In the genomic region with DNA sequence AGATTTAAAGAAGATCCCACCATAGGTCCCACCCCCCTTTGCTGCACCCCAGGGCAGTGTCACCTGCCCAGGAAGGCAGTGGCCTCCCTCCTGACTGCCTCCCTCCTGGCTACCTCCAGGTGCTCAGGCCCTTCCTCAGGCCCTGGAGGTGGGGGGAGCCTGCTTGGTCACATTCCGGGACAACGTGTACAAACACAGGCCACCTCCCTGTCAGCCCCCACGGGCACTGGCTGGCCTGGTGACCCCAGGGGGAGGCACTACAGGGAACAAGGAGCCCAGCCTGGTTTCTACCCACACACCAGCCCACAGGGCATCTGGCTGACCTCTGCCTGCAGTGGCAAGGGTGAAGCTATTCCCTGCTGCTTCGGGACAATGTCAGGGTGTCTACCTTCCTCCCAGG, we compare ENCODE assay signal across 31 mouse cellular contexts. TPM values are rescaled to one million over a fixed set of nuclear protein-coding genes. Genes with fewer than 3 reads are reported as not detected.
DNase-seq lines count a peak whose midpoint lies in the region; ATAC-seq lines count a peak whose summit lies in the region.
"Had no signal": no experiment of that assay in that cellular context is flagged by ENCODE, and none has a peak within 500 bp of the region (broad histone marks: within the 10 kb centered on the region; RNA-seq: fewer than 3 reads in every experiment).

No protein-coding gene starts in this region.

- 0 out of 2 replicates have a peak, but pooled peaks cover 4% of the 10 kb centered on the region for H3K4me1 ChIP-seq in kidney, embryonic 14.5 days (ENCODE audit: control insufficient read depth, insufficient read depth, low read length)
- H3K4me1 ChIP-seq in lung, embryonic 15.5 days = peaks cover 13% of the 10 kb centered on the region
- H3K4me1 ChIP-seq in embryonic facial prominence, embryonic 10.5 days = peaks cover 21% of the 10 kb centered on the region
- peaks cover 23% of the 10 kb centered on the region for H3K4me1 ChIP-seq in hindbrain, embryonic 10.5 days (replicated peaks)

- no peaks in the 10 kb centered on the region for H3K9me3 ChIP-seq in kidney, embryonic 14.5 days (ENCODE audit: control insufficient read depth, low read length)
- no peaks in the 10 kb centered on the region for H3K9me3 ChIP-seq in lung, embryonic 15.5 days
- H3K9me3 ChIP-seq in embryonic facial prominence, embryonic 10.5 days = no peaks in the 10 kb centered on the region
- no peaks in the 10 kb centered on the region for H3K9me3 ChIP-seq in hindbrain, embryonic 10.5 days
- H3K9me3 ChIP-seq: embryonic facial prominence, embryonic 15.5 days; G1E; hindbrain, embryonic 13.5 days; midbrain, embryonic 10.5 days had no signal

- no peak overlapping the region for H3K4me3 ChIP-seq in kidney, embryonic 14.5 days (ENCODE audit: low read length)
- no peak overlapping the region for H3K4me3 ChIP-seq in lung, embryonic 15.5 days
- 0 out of 2 replicates have a peak overlapping the region, but pooled peaks have one; percentile 2 for H3K4me3 ChIP-seq in embryonic facial prominence, embryonic 10.5 days
- no peak overlapping the region for H3K4me3 ChIP-seq in hindbrain, embryonic 10.5 days
- H3K4me3 ChIP-seq: embryonic facial prominence, embryonic 15.5 days; gastrocnemius, adult 2 months; hindbrain, embryonic 13.5 days; layer of hippocampus, adult 2 months; midbrain, embryonic 10.5 days had no signal

- peak; percentile 37 for DNase-seq in kidney, adult 11 months
- no peak for DNase-seq in lung, postnatal 14 days
- no peak for DNase-seq in embryonic facial prominence, embryonic 10.5 days (ENCODE audit: low spot score)
- DNase-seq in urinary bladder, postnatal 10 days (ENCODE audit: low spot score) = peak; percentile 37
- no peak for DNase-seq in hindbrain, embryonic 10.5 days (ENCODE audit: low spot score)
- no peak for DNase-seq in frontal cortex, postnatal 14 days (ENCODE audit: low spot score in 2 of 2)
- DNase-seq: adrenal gland, adult 8-10 months; cerebellum, adult 2 months; cerebellum, postnatal 14 days; gastrocnemius, adult 2 months; gastrocnemius, postnatal 36 days; heart, adult 18-20 months; heart, postnatal 36 days; left cerebral cortex, postnatal 4 days; liver; right cerebral cortex, adult 18-20 months; spleen, adult 18-20 months had no signal

- WGBS in kidney, embryonic 14.5 days = 45% methylated on average over 4 of the region's 4 CpGs
- 34% methylated on average over 4 of the region's 4 CpGs for WGBS in lung, embryonic 15.5 days
- WGBS in embryonic facial prominence, embryonic 10.5 days = 61% methylated on average over 4 of the region's 4 CpGs
- 70% methylated on average over 4 of the region's 4 CpGs for WGBS in hindbrain, embryonic 10.5 days

- no peaks in the 10 kb centered on the region for H3K27me3 ChIP-seq in kidney, embryonic 14.5 days (ENCODE audit: control insufficient read depth, insufficient read depth, low read length)
- no peaks in the 10 kb centered on the region for H3K27me3 ChIP-seq in lung, embryonic 15.5 days
- peaks cover 7% of the 10 kb centered on the region for H3K27me3 ChIP-seq in embryonic facial prominence, embryonic 10.5 days (replicated peaks; ENCODE audit: low read depth, poor library complexity, severe bottlenecking)
- H3K27me3 ChIP-seq in hindbrain, embryonic 10.5 days (ENCODE audit: insufficient read depth, poor library complexity, severe bottlenecking) = peaks cover 16% of the 10 kb centered on the region
- H3K27me3 ChIP-seq: embryonic facial prominence, embryonic 15.5 days had no signal

- no peak for ATAC-seq in kidney, embryonic 14.5 days (ENCODE audit: low FRiP score, low TSS enrichment)
- ATAC-seq in lung, embryonic 15.5 days (ENCODE audit: borderline replicate concordance, extremely low read depth, low FRiP score, low TSS enrichment) = no peak
- ATAC-seq: forebrain, embryonic 14.5 days; intestine, embryonic 16.5 days; midbrain, embryonic 16.5 days had no signal

- H3K36me3 ChIP-seq in kidney, embryonic 14.5 days (ENCODE audit: control insufficient read depth, insufficient read depth, low read length) = no peaks in the 10 kb centered on the region
- no peaks in the 10 kb centered on the region for H3K36me3 ChIP-seq in lung, embryonic 15.5 days
- no peaks in the 10 kb centered on the region for H3K36me3 ChIP-seq in embryonic facial prominence, embryonic 10.5 days (replicated peaks)
- H3K36me3 ChIP-seq in hindbrain, embryonic 10.5 days = no peaks in the 10 kb centered on the region
- H3K36me3 ChIP-seq: embryonic facial prominence, embryonic 15.5 days; G1E; hindbrain, embryonic 13.5 days; midbrain, embryonic 10.5 days had no signal

- H3K27ac ChIP-seq in kidney, embryonic 14.5 days (ENCODE audit: low read depth, low read length) = no peak overlapping the region
- no peak overlapping the region for H3K27ac ChIP-seq in lung, embryonic 15.5 days
- no peak overlapping the region for H3K27ac ChIP-seq in embryonic facial prominence, embryonic 10.5 days (replicated peaks)
- no peak overlapping the region for H3K27ac ChIP-seq in hindbrain, embryonic 10.5 days
- H3K27ac ChIP-seq: embryonic facial prominence, embryonic 15.5 days; gastrocnemius, adult 2 months; hindbrain, embryonic 13.5 days; layer of hippocampus, adult 2 months; midbrain, embryonic 10.5 days had no signal

- no peak overlapping the region for H3K9ac ChIP-seq in kidney, embryonic 14.5 days (ENCODE audit: low read depth, low read length)
- 0 out of 2 replicates have a peak overlapping the region, but pooled peaks have one; percentile 7 for H3K9ac ChIP-seq in lung, embryonic 15.5 days
- H3K9ac ChIP-seq: embryonic facial prominence, embryonic 15.5 days; hindbrain, embryonic 13.5 days had no signal

- no peak overlapping the region for H3K4me2 ChIP-seq in kidney, embryonic 14.5 days (replicated peaks; ENCODE audit: low read depth, low read length)
- H3K4me2 ChIP-seq in lung, embryonic 15.5 days = no peak overlapping the region
- H3K4me2 ChIP-seq: embryonic facial prominence, embryonic 15.5 days; heart, embryonic 11.5 days; hindbrain, embryonic 13.5 days had no signal

RNA-seq across cellular contexts. Expression of gene Tcf3, which starts 4.5 kb away (rescaled TPM):
- polyA plus RNA-seq in kidney, embryonic 14.5 days (2014; fragmentation: Nextera tagmentation; extraction: Ambion mirVana) = 134 and 162 TPM in 2 replicates
- 122 and 126 TPM in 2 replicates for polyA plus RNA-seq in lung, embryonic 15.5 days (2015; fragmentation: Nextera tagmentation; extraction: Ambion mirVana)
- polyA plus RNA-seq in embryonic facial prominence, embryonic 10.5 days (2016; fragmentation: Nextera tagmentation; extraction: Ambion mirVana) = 225 and 235 TPM in 2 replicates
- polyA plus RNA-seq in hindbrain, embryonic 10.5 days (2016; fragmentation: Nextera tagmentation; extraction: Ambion mirVana) = 191 and 198 TPM in 2 replicates

RNA-seq across cellular contexts. Expression of gene Uqcr11, which starts 31.3 kb away (rescaled TPM):
- 806 and 1,046 TPM in 2 replicates for polyA plus RNA-seq in kidney, embryonic 14.5 days (2014; fragmentation: Nextera tagmentation; extraction: Ambion mirVana)
- 628 and 681 TPM in 2 replicates for polyA plus RNA-seq in lung, embryonic 15.5 days (2015; fragmentation: Nextera tagmentation; extraction: Ambion mirVana)
- polyA plus RNA-seq in embryonic facial prominence, embryonic 10.5 days (2016; fragmentation: Nextera tagmentation; extraction: Ambion mirVana) = 615 and 629 TPM in 2 replicates
- polyA plus RNA-seq in hindbrain, embryonic 10.5 days (2016; fragmentation: Nextera tagmentation; extraction: Ambion mirVana) = 648 and 654 TPM in 2 replicates

RNA-seq across cellular contexts. Expression of gene Mbd3, which starts 38.6 kb away (rescaled TPM):
- 248 and 270 TPM in 2 replicates for polyA plus RNA-seq in kidney, embryonic 14.5 days (2014; fragmentation: Nextera tagmentation; extraction: Ambion mirVana)
- polyA plus RNA-seq in lung, embryonic 15.5 days (2015; fragmentation: Nextera tagmentation; extraction: Ambion mirVana) = 276 and 277 TPM in 2 replicates
- polyA plus RNA-seq in embryonic facial prominence, embryonic 10.5 days (2016; fragmentation: Nextera tagmentation; extraction: Ambion mirVana) = 371 and 377 TPM in 2 replicates
- polyA plus RNA-seq in hindbrain, embryonic 10.5 days (2016; fragmentation: Nextera tagmentation; extraction: Ambion mirVana) = 341 and 365 TPM in 2 replicates

RNA-seq across cellular contexts. Expression of gene Mex3d, which starts 50.5 kb away (rescaled TPM):
- 8.7 and 14.6 TPM in 2 replicates for polyA plus RNA-seq in kidney, embryonic 14.5 days (2014; fragmentation: Nextera tagmentation; extraction: Ambion mirVana)
- 7.9 and 9.6 TPM in 2 replicates for polyA plus RNA-seq in lung, embryonic 15.5 days (2015; fragmentation: Nextera tagmentation; extraction: Ambion mirVana)
- 6.4 and 7.1 TPM in 2 replicates for polyA plus RNA-seq in embryonic facial prominence, embryonic 10.5 days (2016; fragmentation: Nextera tagmentation; extraction: Ambion mirVana)
- 7.2 and 8.8 TPM in 2 replicates for polyA plus RNA-seq in hindbrain, embryonic 10.5 days (2016; fragmentation: Nextera tagmentation; extraction: Ambion mirVana)

RNA-seq across cellular contexts. Expression of gene Onecut3, which starts 56.7 kb away (rescaled TPM):
- not detected in 2 replicates for polyA plus RNA-seq in kidney, embryonic 14.5 days (2014; fragmentation: Nextera tagmentation; extraction: Ambion mirVana)
- not detected in 2 replicates for polyA plus RNA-seq in lung, embryonic 15.5 days (2015; fragmentation: Nextera tagmentation; extraction: Ambion mirVana)
- 0.17 and 0.58 TPM in 2 replicates for polyA plus RNA-seq in embryonic facial prominence, embryonic 10.5 days (2016; fragmentation: Nextera tagmentation; extraction: Ambion mirVana)
- polyA plus RNA-seq in hindbrain, embryonic 10.5 days (2016; fragmentation: Nextera tagmentation; extraction: Ambion mirVana) = 1.1 and 2.0 TPM in 2 replicates
- polyA plus RNA-seq: cortical plate, adult 2 months; embryonic facial prominence, embryonic 15.5 days; G1E; heart, embryonic 11.5 days; heart, embryonic 16.5 days; kidney, embryonic 16.5 days had no signal

Comparison
In these comparisons a context has a peak if more than half of its experiments do, and no peak if none do; other contexts are left out.
1. DNase-seq: peak in kidney, adult 11 months (single experiment) and urinary bladder, postnatal 10 days (single experiment); none in lung, postnatal 14 days (single experiment), embryonic facial prominence, embryonic 10.5 days (single experiment), hindbrain, embryonic 10.5 days (single experiment) and frontal cortex, postnatal 14 days (0 of 2).